Mouse (Mus musculus) small intestine, adult 2 months (tissue): ENCODE results near the gene D630036H23Rik.

Experiments
- CTCF ChIP-seq: fragments of 200-500 bp; IDR thresholded peaks from 2 replicates; pipeline ENCODE4 v1.5.1; 2012; ENCODE audit warnings: low read depth, mild to moderate bottlenecking, control low read depth, inconsistent platforms, low read length, moderate library complexity, mixed read lengths; ENCODE audit not compliant: insufficient replicate concordance, insufficient read length; ENCODE audit errors: extremely low read depth
- POLR2A ChIP-seq: fragments of 200-500 bp; IDR thresholded peaks from 2 replicates; pipeline ENCODE4 v1.6.1; 2012; ENCODE audit warnings: low read depth, mild to moderate bottlenecking, control low read depth, inconsistent platforms, low read length, moderate library complexity

DNA sequence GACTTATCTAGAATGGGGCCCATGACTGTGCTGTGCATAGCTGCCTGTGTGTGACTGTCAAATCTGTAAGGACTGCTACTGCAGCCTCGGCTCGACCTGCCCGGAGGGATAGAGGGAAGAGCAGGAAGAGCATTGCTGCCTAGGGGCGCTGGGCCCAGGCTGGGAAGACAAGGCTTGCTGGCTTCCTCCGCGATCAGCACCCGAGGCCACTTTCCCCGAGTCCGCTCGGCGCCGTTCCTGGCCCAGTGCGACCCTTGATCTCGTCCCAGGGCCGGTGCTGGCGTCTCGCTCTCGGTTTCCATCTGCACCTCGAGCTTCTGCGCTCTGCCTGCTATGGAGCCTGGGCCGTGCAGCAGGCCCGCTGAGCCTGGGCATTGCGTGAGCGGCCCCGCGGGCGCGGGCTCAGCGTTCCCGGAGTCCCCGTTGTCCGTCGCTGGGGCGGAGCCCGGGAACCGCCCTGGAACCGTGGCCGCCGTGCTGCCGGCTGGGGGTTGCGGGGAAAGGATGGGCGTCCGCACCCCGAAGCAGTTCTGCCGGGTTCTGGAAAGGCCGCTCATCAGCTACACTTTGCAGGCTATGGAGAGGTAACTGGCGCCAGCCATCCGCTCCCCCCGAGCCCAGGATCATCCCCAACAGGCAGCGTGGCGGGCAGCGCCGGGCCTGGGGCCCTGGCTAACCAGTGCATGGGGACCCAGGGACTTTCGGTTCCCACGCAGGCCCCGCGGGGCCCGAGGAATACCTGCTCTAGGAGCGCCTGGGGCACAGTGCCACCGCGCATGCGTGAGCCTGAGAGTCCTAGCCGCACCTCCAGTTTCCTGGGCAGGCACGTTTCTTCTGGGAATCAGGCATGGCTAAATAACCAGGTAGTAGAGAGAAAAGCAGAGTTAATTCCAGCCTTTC lies at the start of gene D630036H23Rik, which contains the start of gene Ispd:
- TF ChIP-seq CTCF (no peak), POLR2A (peak; percentile 82)
